In genomic region chr6:73093133-73093532, GRCm38 (mm10) we compare ENCODE assay signal across 22 mouse cellular contexts.
DNase-seq lines count a peak whose midpoint lies in the region; ATAC-seq and TF ChIP-seq lines count a peak whose summit lies in the region.
"Had no signal": no experiment of that assay in that cellular context is flagged by ENCODE, and none has a peak within 500 bp of the region (broad histone marks: within the 10 kb centered on the region; RNA-seq: fewer than 3 reads in every experiment).

No protein-coding gene starts in this region.

- H3K4me1 ChIP-seq in hindbrain, embryonic 11.5 days (replicated peaks; ENCODE audit: control insufficient read depth, insufficient read depth, low read length) = no peaks in the 10 kb centered on the region
- H3K4me1 ChIP-seq in intestine, embryonic 15.5 days (replicated peaks) = no peaks in the 10 kb centered on the region

- no peak for TF ChIP-seq POLR2A in myocyte (IDR thresholded peaks at IDR 0.05; ENCODE audit: insufficient read length, low read depth)

- H3K9ac ChIP-seq in hindbrain, embryonic 11.5 days (ENCODE audit: low read depth, low read length) = no peak overlapping the region
- H3K9ac ChIP-seq in intestine, embryonic 15.5 days = no peak overlapping the region

- H3K4me2 ChIP-seq in myocyte (ENCODE audit: low read depth) = no peak overlapping the region
- H3K4me2 ChIP-seq in hindbrain, embryonic 11.5 days (replicated peaks; ENCODE audit: low read depth, low read length) = no peak overlapping the region
- H3K4me2 ChIP-seq in intestine, embryonic 15.5 days (replicated peaks) = no peak overlapping the region

- intact Hi-C loops in heart, postnatal 36 days (cut with DNase I) = no loop called here

- H3K9me3 ChIP-seq in hindbrain, embryonic 11.5 days (ENCODE audit: control insufficient read depth, low read length) = no peaks in the 10 kb centered on the region
- H3K9me3 ChIP-seq in intestine, embryonic 15.5 days = no peaks in the 10 kb centered on the region
- H3K9me3 ChIP-seq: G1E had no signal

- 90% methylated on average over 4 of the region's 4 CpGs for WGBS in hindbrain, embryonic 11.5 days
- 95% methylated on average over 4 of the region's 4 CpGs for WGBS in intestine, embryonic 15.5 days

- peak; percentile 49 for DNase-seq in heart, adult 11 months
- no peak for DNase-seq in heart, postnatal 36 days
- no peak for DNase-seq in hindbrain, embryonic 11.5 days (ENCODE audit: low spot score)
- DNase-seq: adrenal gland, adult 2 months; adrenal gland, adult 8-10 months; adrenal gland, postnatal 10 days; adrenal gland, postnatal 14 days; adrenal gland, postnatal 25 days; adrenal gland, postnatal 36 days; B cell, adult 2 months; cerebellum, adult 11 months; cerebellum, adult 11-12 months; cerebellum, adult 18-20 months; cerebellum, adult 2 months had no signal

- H3ac ChIP-seq in C2C12 (ENCODE audit: control insufficient read depth, insufficient read length, low read depth) (no peak overlapping the region), myocyte (ENCODE audit: control insufficient read depth, insufficient read length) (no peak overlapping the region)

- no peak for TF ChIP-seq CTCF in C2C12 (IDR thresholded peaks at IDR 0.05; ENCODE audit: control insufficient read depth, insufficient read depth, insufficient read length)

- no peak overlapping the region for H3K27ac ChIP-seq in hindbrain, embryonic 11.5 days (ENCODE audit: low read depth, low read length)
- no peak overlapping the region for H3K27ac ChIP-seq in intestine, embryonic 15.5 days

- H3K79me2 ChIP-seq in C2C12 (ENCODE audit: control insufficient read depth, insufficient read depth) (no peaks in the 10 kb centered on the region), myocyte (ENCODE audit: control insufficient read depth, insufficient read depth) (no peaks in the 10 kb centered on the region)

- no peaks in the 10 kb centered on the region for H3K79me3 ChIP-seq in C2C12 (ENCODE audit: low read depth)

- no peaks in the 10 kb centered on the region for H3K36me3 ChIP-seq in C2C12 (ENCODE audit: control insufficient read depth, insufficient read depth)
- H3K36me3 ChIP-seq in myocyte (ENCODE audit: control insufficient read depth, insufficient read depth) = no peaks in the 10 kb centered on the region
- no peaks in the 10 kb centered on the region for H3K36me3 ChIP-seq in hindbrain, embryonic 11.5 days (ENCODE audit: control insufficient read depth, insufficient read depth, low read length)
- H3K36me3 ChIP-seq in intestine, embryonic 15.5 days = no peaks in the 10 kb centered on the region
- H3K36me3 ChIP-seq: G1E had no signal

- no peak for ATAC-seq in hindbrain, embryonic 11.5 days (ENCODE audit: low FRiP score)
- no peak for ATAC-seq in intestine, embryonic 15.5 days
- ATAC-seq: activated CD4-positive, CD25-positive, alpha-beta regulatory T cell, adult 4 months; CD4-positive, CD25-positive, alpha-beta regulatory T cell, adult 4 months; Patski had no signal

- H3K27me3 ChIP-seq in C2C12 (ENCODE audit: control insufficient read depth, insufficient read depth, insufficient read length) (no peaks in the 10 kb centered on the region), myocyte (ENCODE audit: control insufficient read depth, insufficient read depth, insufficient read length) (no peaks in the 10 kb centered on the region)
- no peaks in the 10 kb centered on the region for H3K27me3 ChIP-seq in hindbrain, embryonic 11.5 days (ENCODE audit: control insufficient read depth, insufficient read depth, low read length)
- no peaks in the 10 kb centered on the region for H3K27me3 ChIP-seq in intestine, embryonic 15.5 days (replicated peaks)
- H3K27me3 ChIP-seq: CH12.LX had no signal

- H3K4me3 ChIP-seq in C2C12 (ENCODE audit: insufficient read depth, poor library complexity, severe bottlenecking) (no peak overlapping the region), myocyte (no peak overlapping the region)
- no peak overlapping the region for H3K4me3 ChIP-seq in hindbrain, embryonic 11.5 days (ENCODE audit: low read depth, low read length)
- no peak overlapping the region for H3K4me3 ChIP-seq in intestine, embryonic 15.5 days (replicated peaks)

TF ChIP-seq in C2C12, 6 proteins besides CTCF, POLR2A, EP300 and RAD21:
- peak; percentile 88 for TF ChIP-seq MYOD1 (IDR thresholded peaks at IDR 0.05; ENCODE audit: control insufficient read depth, insufficient read length, low read depth)
- TF ChIP-seq USF1 (IDR thresholded peaks at IDR 0.05; ENCODE audit: low read depth) = no peak

TF ChIP-seq in myocyte, 11 proteins besides CTCF, POLR2A, EP300 and RAD21:
- TF ChIP-seq USF1 (IDR thresholded peaks at IDR 0.05; ENCODE audit: low read depth) = no peak
- TF ChIP-seq MYOD1 (IDR thresholded peaks at IDR 0.05; ENCODE audit: control insufficient read depth in 1 of 3, insufficient read length in 2 of 3, low read depth in 2 of 3) = peak in 2 of 3 experiments; percentile 31 to 61
TF ChIP-seq in myocyte: peak in this region for 1.
